Mouse (Mus musculus): ENCODE data around the gene Psmb3. TPM values are rescaled to one million over a fixed set of nuclear protein-coding genes. Genes with fewer than 3 reads are reported as not detected.
A peak's percentile ranks its signal among the peaks of the same experiment; 100 is the strongest.

Gene Psmb3
- polyA plus RNA-seq, 1 experiment from 2014 or later: 525 TPM

- Histone ChIP-seq H3K9ac (ENCODE audit: low read depth, low read length) (peak overlapping the region; percentile 72), H3K4me2 (replicated peaks; ENCODE audit: low read depth, low read length) (peak overlapping the region; percentile 70), H3K4me1 (ENCODE audit: control insufficient read depth, insufficient read depth, low read length) (peaks cover 25% of the 10 kb centered on the region), H3K36me3 (ENCODE audit: control insufficient read depth, insufficient read depth, low read length) (peaks cover 33% of the 10 kb centered on the region), H3K4me3 (ENCODE audit: low read length) (peak overlapping the region; percentile 81), H3K27ac (ENCODE audit: low read depth, low read length) (peak overlapping the region; percentile 89), H3K9me3 (ENCODE audit: control insufficient read depth, low read length) (no peaks in the 10 kb centered on the region), H3K27me3 (ENCODE audit: control insufficient read depth, insufficient read depth, low read length) (no peaks in the 10 kb centered on the region)
- WGBS: under 1% methylated on average over 47 of the region's 57 CpGs
- ATAC-seq (ENCODE audit: low FRiP score, low TSS enrichment): peak; percentile 96
These were observed 41.6 kb downstream of the Psmb3 start for GRCm38 (mm10) chr11:97744718-97745330.

GRCm38 (mm10) chr11:97745331-97745721 is 42.1 kb downstream of the Psmb3 start:
- H3K4me1 ChIP-seq (ENCODE audit: control insufficient read depth, insufficient read depth, low read length): peaks cover 19% of the 10 kb centered on the region
- H3K27me3 ChIP-seq (ENCODE audit: control insufficient read depth, insufficient read depth, low read length): no peaks in the 10 kb centered on the region
- no peaks in the 10 kb centered on the region for H3K9me3 ChIP-seq (ENCODE audit: control insufficient read depth, low read length)
- 11% methylated on average over 13 of the region's 13 CpGs for WGBS
- peak overlapping the region; percentile 72; the same call in 1 of the 2 replicates for H3K9ac ChIP-seq (ENCODE audit: low read depth, low read length)
- H3K4me3 ChIP-seq (ENCODE audit: low read length): peak overlapping the region; percentile 81
- H3K4me2 ChIP-seq (replicated peaks; ENCODE audit: low read depth, low read length): peak overlapping the region; percentile 53
- no peak; the same call in 1 of the 2 replicates for ATAC-seq (ENCODE audit: low FRiP score, low TSS enrichment)
- H3K27ac ChIP-seq (ENCODE audit: low read depth, low read length): no peak overlapping the region
- peaks cover 38% of the 10 kb centered on the region for H3K36me3 ChIP-seq (ENCODE audit: control insufficient read depth, insufficient read depth, low read length)

GRCm38 (mm10) chr11:97747773-97748172 is 44.6 kb downstream of the Psmb3 start:
- H3K4me1 ChIP-seq (ENCODE audit: control insufficient read depth, insufficient read depth, low read length): peaks cover 9% of the 10 kb centered on the region
- WGBS: 89% methylated on average over 8 of the region's 8 CpGs
- H3K9ac ChIP-seq (ENCODE audit: low read depth, low read length): no peak overlapping the region
- H3K36me3 ChIP-seq (ENCODE audit: control insufficient read depth, insufficient read depth, low read length): peaks cover 59% of the 10 kb centered on the region
- H3K4me3 ChIP-seq (ENCODE audit: low read length): no peak overlapping the region
- no peak overlapping the region for H3K27ac ChIP-seq (ENCODE audit: low read depth, low read length)
- no peak overlapping the region for H3K4me2 ChIP-seq (replicated peaks; ENCODE audit: low read depth, low read length)
- ATAC-seq (ENCODE audit: low FRiP score, low TSS enrichment): no peak
- H3K27me3 ChIP-seq (ENCODE audit: control insufficient read depth, insufficient read depth, low read length): no peaks in the 10 kb centered on the region
- H3K9me3 ChIP-seq (ENCODE audit: control insufficient read depth, low read length): 0 out of 2 replicates have a peak, but pooled peaks cover 3% of the 10 kb centered on the region

- no peak for ATAC-seq (ENCODE audit: low FRiP score, low TSS enrichment)
- no peak overlapping the region for H3K4me3 ChIP-seq (ENCODE audit: low read length)
- H3K4me1 ChIP-seq (ENCODE audit: control insufficient read depth, insufficient read depth, low read length): 0 out of 2 replicates have a peak, but pooled peaks cover 2% of the 10 kb centered on the region
- no peak overlapping the region for H3K9ac ChIP-seq (ENCODE audit: low read depth, low read length)
- peaks cover 66% of the 10 kb centered on the region for H3K36me3 ChIP-seq (ENCODE audit: control insufficient read depth, insufficient read depth, low read length)
- no peaks in the 10 kb centered on the region for H3K27me3 ChIP-seq (ENCODE audit: control insufficient read depth, insufficient read depth, low read length)
- 89% methylated on average over 5 of the region's 5 CpGs for WGBS
- no peak overlapping the region for H3K27ac ChIP-seq (ENCODE audit: low read depth, low read length)
- no peak overlapping the region for H3K4me2 ChIP-seq (replicated peaks; ENCODE audit: low read depth, low read length)
- H3K9me3 ChIP-seq (ENCODE audit: control insufficient read depth, low read length): 0 out of 2 replicates have a peak, but pooled peaks cover 3% of the 10 kb centered on the region
These were observed 45.3 kb downstream of the Psmb3 start for GRCm38 (mm10) chr11:97748496-97748895.

GRCm38 (mm10) chr11:97753277-97753676 is 50.1 kb downstream of the Psmb3 start:
- Histone ChIP-seq H3K9ac (ENCODE audit: low read depth, low read length) (no peak overlapping the region), H3K9me3 (ENCODE audit: control insufficient read depth, low read length) (0 out of 2 replicates have a peak, but pooled peaks cover 3% of the 10 kb centered on the region), H3K4me1 (ENCODE audit: control insufficient read depth, insufficient read depth, low read length) (no peaks in the 10 kb centered on the region), H3K27ac (ENCODE audit: low read depth, low read length) (no peak overlapping the region), H3K4me3 (ENCODE audit: low read length) (no peak overlapping the region), H3K27me3 (ENCODE audit: control insufficient read depth, insufficient read depth, low read length) (no peaks in the 10 kb centered on the region), H3K4me2 (replicated peaks; ENCODE audit: low read depth, low read length) (no peak overlapping the region), H3K36me3 (ENCODE audit: control insufficient read depth, insufficient read depth, low read length) (peaks cover 77% of the 10 kb centered on the region)
- WGBS: 94% methylated on average over 8 of the region's 8 CpGs
- no peak for ATAC-seq (ENCODE audit: low FRiP score, low TSS enrichment)

- H3K27me3 ChIP-seq (ENCODE audit: control insufficient read depth, insufficient read depth, low read length): no peaks in the 10 kb centered on the region
- H3K4me2 ChIP-seq (replicated peaks; ENCODE audit: low read depth, low read length): no peak overlapping the region
- 90% methylated on average over 1 of the region's 1 CpGs for whole genome bisulfite sequencing
- no peak overlapping the region for H3K4me3 ChIP-seq (ENCODE audit: low read length)
- ATAC-seq (ENCODE audit: low FRiP score, low TSS enrichment): no peak
- no peaks in the 10 kb centered on the region for H3K4me1 ChIP-seq (ENCODE audit: control insufficient read depth, insufficient read depth, low read length)
- H3K36me3 ChIP-seq (ENCODE audit: control insufficient read depth, insufficient read depth, low read length): peaks cover 58% of the 10 kb centered on the region
- no peak overlapping the region for H3K9ac ChIP-seq (ENCODE audit: low read depth, low read length)
- H3K9me3 ChIP-seq (ENCODE audit: control insufficient read depth, low read length): no peaks in the 10 kb centered on the region
- H3K27ac ChIP-seq (ENCODE audit: low read depth, low read length): no peak overlapping the region
These were observed 54.9 kb downstream of the Psmb3 start for GRCm38 (mm10) chr11:97758125-97758524.

GRCm38 (mm10) chr11:97758942-97759341 is 55.7 kb downstream of the Psmb3 start:
- no peak for ATAC-seq (ENCODE audit: low FRiP score, low TSS enrichment)
- H3K9ac ChIP-seq (ENCODE audit: low read depth, low read length): no peak overlapping the region
- 82% methylated on average over 6 of the region's 6 CpGs for WGBS
- no peaks in the 10 kb centered on the region for H3K4me1 ChIP-seq (ENCODE audit: control insufficient read depth, insufficient read depth, low read length)
- H3K27me3 ChIP-seq (ENCODE audit: control insufficient read depth, insufficient read depth, low read length): no peaks in the 10 kb centered on the region
- peaks cover 50% of the 10 kb centered on the region for H3K36me3 ChIP-seq (ENCODE audit: control insufficient read depth, insufficient read depth, low read length)
- H3K4me3 ChIP-seq (ENCODE audit: low read length): no peak overlapping the region
- H3K4me2 ChIP-seq (replicated peaks; ENCODE audit: low read depth, low read length): no peak overlapping the region
- no peak overlapping the region for H3K27ac ChIP-seq (ENCODE audit: low read depth, low read length)
- no peaks in the 10 kb centered on the region for H3K9me3 ChIP-seq (ENCODE audit: control insufficient read depth, low read length)

GRCm38 (mm10) chr11:97761638-97762037 is 58.4 kb downstream of the Psmb3 start:
- H3K9ac ChIP-seq (ENCODE audit: low read depth, low read length): no peak overlapping the region
- H3K4me2 ChIP-seq (replicated peaks; ENCODE audit: low read depth, low read length): no peak overlapping the region
- no peaks in the 10 kb centered on the region for H3K27me3 ChIP-seq (ENCODE audit: control insufficient read depth, insufficient read depth, low read length)
- no peak for ATAC-seq (ENCODE audit: low FRiP score, low TSS enrichment)
- 0 out of 2 replicates have a peak, but pooled peaks cover 5% of the 10 kb centered on the region for H3K4me1 ChIP-seq (ENCODE audit: control insufficient read depth, insufficient read depth, low read length)
- no peak overlapping the region for H3K27ac ChIP-seq (ENCODE audit: low read depth, low read length)
- no peak overlapping the region for H3K4me3 ChIP-seq (ENCODE audit: low read length)
- peaks cover 34% of the 10 kb centered on the region for H3K36me3 ChIP-seq (ENCODE audit: control insufficient read depth, insufficient read depth, low read length)
- no peaks in the 10 kb centered on the region for H3K9me3 ChIP-seq (ENCODE audit: control insufficient read depth, low read length)

Data from kidney, embryonic 14.5 days (tissue).